11 mouse cellular contexts compared by ENCODE assay signal in genomic region chr11:80200326-80200725, GRCm38 (mm10). TPM values are rescaled to one million over a fixed set of nuclear protein-coding genes. Genes with fewer than 3 reads are reported as not detected.
DNase-seq lines count a peak whose midpoint lies in the region; ATAC-seq lines count a peak whose summit lies in the region.
"Had no signal": no experiment of that assay in that cellular context is flagged by ENCODE, and none has a peak within 500 bp of the region (broad histone marks: within the 10 kb centered on the region; RNA-seq: fewer than 3 reads in every experiment).

No protein-coding gene starts in this region.

- H3K4me3 ChIP-seq in liver, embryonic 12.5 days = no peak overlapping the region
- H3K4me3 ChIP-seq: hindbrain, embryonic 15.5 days; limb, embryonic 15.5 days; neural tube, embryonic 13.5 days had no signal

- no peaks in the 10 kb centered on the region for H3K27me3 ChIP-seq in liver, embryonic 12.5 days (replicated peaks)
- no peaks in the 10 kb centered on the region; the same call in 1 of the 2 replicates for H3K27me3 ChIP-seq in splenic B cell, adult 2 months (ENCODE audit: control insufficient read depth, insufficient read depth, low read length, poor library complexity, severe bottlenecking)
- H3K27me3 ChIP-seq: hindbrain, embryonic 15.5 days; limb, embryonic 15.5 days; neural tube, embryonic 13.5 days had no signal

- no peak overlapping the region for H3K9ac ChIP-seq in liver, embryonic 12.5 days
- H3K9ac ChIP-seq: hindbrain, embryonic 15.5 days; limb, embryonic 15.5 days; neural tube, embryonic 13.5 days had no signal

- H3K36me3 ChIP-seq in liver, embryonic 12.5 days = 0 out of 2 replicates have a peak, but pooled peaks cover under 1% of the 10 kb centered on the region
- no peaks in the 10 kb centered on the region; the same call in 1 of the 2 replicates for H3K36me3 ChIP-seq in splenic B cell, adult 2 months (ENCODE audit: control insufficient read depth, insufficient read depth, low read length, poor library complexity, severe bottlenecking)
- H3K36me3 ChIP-seq: hindbrain, embryonic 15.5 days; neural tube, embryonic 13.5 days had no signal

- DNase-seq in cerebellum, postnatal 14 days = peak; percentile 24 to 41
- DNase-seq in cerebellum, postnatal 4 days (ENCODE audit: low spot score in 2 of 2) = no peak
- DNase-seq in liver = peak; percentile 32
- DNase-seq in brain, adult 2 months (ENCODE audit: low read depth, low spot score) = peak; percentile 34
- DNase-seq in splenic B cell, adult 2 months (ENCODE audit: low read depth, low spot score) = peak; percentile 71
- no peak for DNase-seq in right cerebral cortex, postnatal 10 days (ENCODE audit: low spot score in 2 of 2)
- DNase-seq in right cerebral cortex, postnatal 4 days = no peak

- no peaks in the 10 kb centered on the region for H3K9me3 ChIP-seq in liver, embryonic 12.5 days (replicated peaks)
- H3K9me3 ChIP-seq: hindbrain, embryonic 15.5 days; limb, embryonic 15.5 days; neural tube, embryonic 13.5 days had no signal

- H3K27ac ChIP-seq in liver, embryonic 12.5 days = no peak overlapping the region
- H3K27ac ChIP-seq: hindbrain, embryonic 15.5 days; limb, embryonic 15.5 days; neural tube, embryonic 13.5 days had no signal

- 53% methylated on average over 1 of the region's 1 CpGs for WGBS in liver, embryonic 12.5 days (ENCODE audit: insufficient replicate concordance)

- no peaks in the 10 kb centered on the region for H3K4me1 ChIP-seq in liver, embryonic 12.5 days
- H3K4me1 ChIP-seq: hindbrain, embryonic 15.5 days; limb, embryonic 15.5 days; neural tube, embryonic 13.5 days had no signal

- H3K4me2 ChIP-seq in liver, embryonic 12.5 days = no peak overlapping the region
- H3K4me2 ChIP-seq: hindbrain, embryonic 15.5 days; limb, embryonic 15.5 days; neural tube, embryonic 13.5 days had no signal

- no peak for ATAC-seq in liver, embryonic 12.5 days

RNA-seq across cellular contexts. Expression of gene Rhot1, which starts 8.5 kb away (rescaled TPM):
- polyA plus RNA-seq in liver, embryonic 12.5 days (2016; fragmentation: Nextera tagmentation; extraction: Ambion mirVana) = 36.7 and 36.9 TPM in 2 replicates

RNA-seq across cellular contexts. Expression of gene Rnf135, which starts 16.7 kb away (rescaled TPM):
- polyA plus RNA-seq in liver, embryonic 12.5 days (2016; fragmentation: Nextera tagmentation; extraction: Ambion mirVana) = 4.2 and 5.0 TPM in 2 replicates

RNA-seq across cellular contexts. Expression of gene Adap2, which starts 46.4 kb away (rescaled TPM):
- polyA plus RNA-seq in liver, embryonic 12.5 days (2016; fragmentation: Nextera tagmentation; extraction: Ambion mirVana) = 2.7 and 2.8 TPM in 2 replicates

RNA-seq across cellular contexts. Expression of gene Tefm, which starts 58.4 kb away (rescaled TPM):
- polyA plus RNA-seq in liver, embryonic 12.5 days (2016; fragmentation: Nextera tagmentation; extraction: Ambion mirVana) = 18.2 and 22.4 TPM in 2 replicates

Comparison
In these comparisons a context has a peak if more than half of its experiments do, and no peak if none do; other contexts are left out.
1. DNase-seq: peak in cerebellum, postnatal 14 days (2 of 2), liver (single experiment), brain, adult 2 months (single experiment) and splenic B cell, adult 2 months (single experiment); none in cerebellum, postnatal 4 days (0 of 2), right cerebral cortex, postnatal 10 days (0 of 2) and right cerebral cortex, postnatal 4 days (single experiment).